Mouse (Mus musculus) cerebellum, adult 2 months (tissue): ENCODE measurements around the gene Plpp3.

Experiments
- CTCF ChIP-seq: fragments of 200-500 bp; IDR thresholded peaks from 2 replicates; pipeline ENCODE4 v1.5.1; 2011; ENCODE audit warnings: low read depth, mild to moderate bottlenecking, control low read depth, low read length, moderate library complexity, borderline replicate concordance; ENCODE audit not compliant: insufficient read depth
- POLR2A ChIP-seq: fragments of 200-500 bp; IDR thresholded peaks from 2 replicates; pipeline ENCODE4 v1.6.1; 2011; ENCODE audit warnings: low read length, control low read depth, borderline replicate concordance; ENCODE audit not compliant: insufficient read depth

GRCm38 (mm10) chr4:105196993-105197765 is 40.0 kb downstream of the Plpp3 start:
- TF ChIP-seq POLR2A: no peak
- TF ChIP-seq CTCF: no peak
